Mouse (Mus musculus): ENCODE measurements at regions not wholly inside any gene's neighbourhood (a gene's known extent, or its start where the extent isn't known, plus 50 kb on each side); places are given as distances from the start of the nearest gene placed in this dataset.
A peak's percentile ranks its signal among the peaks of the same experiment; 100 is the strongest.

GRCm38 (mm10) chr2:81407372-81407771, 645.6 kb upstream of the Zfp804a start:
- no peak for DNase-seq (ENCODE audit: low spot score)
- no peaks in the 10 kb centered on the region for H3K9me3 ChIP-seq (replicated peaks; ENCODE audit: low read length)
- no peak overlapping the region for H3K4me3 ChIP-seq (replicated peaks; ENCODE audit: low read depth, low read length)

GRCm38 (mm10) chr2:81411751-81412150, 641.3 kb upstream of the Zfp804a start:
- Histone ChIP-seq H3K4me1 (replicated peaks; ENCODE audit: insufficient read depth, low read length) (no peaks in the 10 kb centered on the region), H3K36me3 (ENCODE audit: insufficient read depth, low read length) (no peaks in the 10 kb centered on the region), H3K27ac (no peak overlapping the region), H3K4me3 (replicated peaks; ENCODE audit: low read depth, low read length) (no peak overlapping the region), H3K9ac (ENCODE audit: low read depth, low read length) (no peak overlapping the region), H3K4me2 (ENCODE audit: low read length) (no peak overlapping the region), H3K27me3 (ENCODE audit: insufficient read depth, low read length) (no peaks in the 10 kb centered on the region), H3K9me3 (replicated peaks; ENCODE audit: low read length) (no peaks in the 10 kb centered on the region)
- TF ChIP-seq CTCF (IDR thresholded peaks at IDR 0.05; ENCODE audit: low read depth) = no peak
- no peak for ATAC-seq (replicated peaks; ENCODE audit: low FRiP score, low read depth)
- peak; percentile 21 for DNase-seq (ENCODE audit: low spot score)
- 31% methylated on average over 3 of the region's 3 CpGs for WGBS

More at GRCm38 (mm10) chr2:81407372-81407771, 645.6 kb upstream of the Zfp804a start:
- no peak overlapping the region for H3K9ac ChIP-seq (ENCODE audit: low read depth, low read length)
- H3K4me1 ChIP-seq (replicated peaks; ENCODE audit: insufficient read depth, low read length) = no peaks in the 10 kb centered on the region
- TF ChIP-seq CTCF (IDR thresholded peaks at IDR 0.05; ENCODE audit: low read depth) = no peak
- no peak overlapping the region for H3K27ac ChIP-seq
- no peak for ATAC-seq (replicated peaks; ENCODE audit: low FRiP score, low read depth)
- H3K36me3 ChIP-seq (ENCODE audit: insufficient read depth, low read length) = no peaks in the 10 kb centered on the region
- H3K4me2 ChIP-seq (ENCODE audit: low read length) = no peak overlapping the region
- H3K27me3 ChIP-seq (ENCODE audit: insufficient read depth, low read length) = no peaks in the 10 kb centered on the region

- ATAC-seq (replicated peaks; ENCODE audit: low FRiP score, low read depth) (no peak), DNase-seq (ENCODE audit: low spot score) (no peak)
- no peaks in the 10 kb centered on the region for H3K36me3 ChIP-seq (ENCODE audit: insufficient read depth, low read length)
- no peak overlapping the region for H3K27ac ChIP-seq
- H3K4me3 ChIP-seq (replicated peaks; ENCODE audit: low read depth, low read length) = no peak overlapping the region
- H3K4me1 ChIP-seq (replicated peaks; ENCODE audit: insufficient read depth, low read length) = no peaks in the 10 kb centered on the region
- no peak overlapping the region for H3K9ac ChIP-seq (ENCODE audit: low read depth, low read length)
- 92% methylated on average over 4 of the region's 4 CpGs for WGBS
- no peaks in the 10 kb centered on the region for H3K9me3 ChIP-seq (replicated peaks; ENCODE audit: low read length)
- H3K27me3 ChIP-seq (ENCODE audit: insufficient read depth, low read length) = no peaks in the 10 kb centered on the region
- TF ChIP-seq CTCF (IDR thresholded peaks at IDR 0.05; ENCODE audit: low read depth) = no peak
- no peak overlapping the region for H3K4me2 ChIP-seq (ENCODE audit: low read length)
Measured at GRCm38 (mm10) chr2:81431411-81431810, 621.6 kb upstream of the Zfp804a start.

GRCm38 (mm10) chr2:81439082-81439481, 613.9 kb upstream of the Zfp804a start:
- WGBS = 86% methylated on average over 11 of the region's 11 CpGs
- no peaks in the 10 kb centered on the region for H3K9me3 ChIP-seq (replicated peaks; ENCODE audit: low read length)
- no peak for TF ChIP-seq CTCF (IDR thresholded peaks at IDR 0.05; ENCODE audit: low read depth)

GRCm38 (mm10) chr2:81440929-81441328, 612.1 kb upstream of the Zfp804a start:
- Histone ChIP-seq H3K36me3 (ENCODE audit: insufficient read depth, low read length) (no peaks in the 10 kb centered on the region), H3K27me3 (ENCODE audit: insufficient read depth, low read length) (no peaks in the 10 kb centered on the region), H3K4me2 (ENCODE audit: low read length) (no peak overlapping the region), H3K27ac (no peak overlapping the region), H3K9me3 (replicated peaks; ENCODE audit: low read length) (no peaks in the 10 kb centered on the region), H3K9ac (ENCODE audit: low read depth, low read length) (no peak overlapping the region), H3K4me3 (replicated peaks; ENCODE audit: low read depth, low read length) (no peak overlapping the region), H3K4me1 (replicated peaks; ENCODE audit: insufficient read depth, low read length) (no peaks in the 10 kb centered on the region)
- ATAC-seq (replicated peaks; ENCODE audit: low FRiP score, low read depth) = no peak
- TF ChIP-seq CTCF (IDR thresholded peaks at IDR 0.05; ENCODE audit: low read depth) = no peak
- no peak for DNase-seq (ENCODE audit: low spot score)

More at GRCm38 (mm10) chr2:81439082-81439481, 613.9 kb upstream of the Zfp804a start:
- Histone ChIP-seq H3K9ac (ENCODE audit: low read depth, low read length) (no peak overlapping the region), H3K27ac (no peak overlapping the region), H3K4me1 (replicated peaks; ENCODE audit: insufficient read depth, low read length) (no peaks in the 10 kb centered on the region), H3K27me3 (ENCODE audit: insufficient read depth, low read length) (no peaks in the 10 kb centered on the region), H3K4me3 (replicated peaks; ENCODE audit: low read depth, low read length) (no peak overlapping the region), H3K4me2 (ENCODE audit: low read length) (no peak overlapping the region), H3K36me3 (ENCODE audit: insufficient read depth, low read length) (no peaks in the 10 kb centered on the region)
- DNase-seq (ENCODE audit: low spot score) (no peak), ATAC-seq (replicated peaks; ENCODE audit: low FRiP score, low read depth) (no peak)

- ATAC-seq (replicated peaks; ENCODE audit: low FRiP score, low read depth) (no peak), DNase-seq (ENCODE audit: low spot score) (no peak)
- Histone ChIP-seq H3K9ac (ENCODE audit: low read depth, low read length) (no peak overlapping the region), H3K36me3 (ENCODE audit: insufficient read depth, low read length) (no peaks in the 10 kb centered on the region), H3K4me2 (ENCODE audit: low read length) (no peak overlapping the region), H3K27me3 (ENCODE audit: insufficient read depth, low read length) (no peaks in the 10 kb centered on the region), H3K27ac (no peak overlapping the region), H3K4me3 (replicated peaks; ENCODE audit: low read depth, low read length) (no peak overlapping the region), H3K4me1 (replicated peaks; ENCODE audit: insufficient read depth, low read length) (no peaks in the 10 kb centered on the region), H3K9me3 (replicated peaks; ENCODE audit: low read length) (no peaks in the 10 kb centered on the region)
- TF ChIP-seq CTCF (IDR thresholded peaks at IDR 0.05; ENCODE audit: low read depth) = no peak
- 91% methylated on average over 1 of the region's 1 CpGs for WGBS
Measured at GRCm38 (mm10) chr2:81450514-81450913, 602.5 kb upstream of the Zfp804a start.

GRCm38 (mm10) chr2:81488821-81489220, 564.2 kb upstream of the Zfp804a start:
- ATAC-seq (replicated peaks; ENCODE audit: low FRiP score, low read depth) (no peak), DNase-seq (ENCODE audit: low spot score) (no peak)
- Histone ChIP-seq H3K9ac (ENCODE audit: low read depth, low read length) (no peak overlapping the region), H3K4me1 (replicated peaks; ENCODE audit: insufficient read depth, low read length) (no peaks in the 10 kb centered on the region), H3K9me3 (replicated peaks; ENCODE audit: low read length) (no peaks in the 10 kb centered on the region), H3K36me3 (ENCODE audit: insufficient read depth, low read length) (no peaks in the 10 kb centered on the region), H3K4me3 (replicated peaks; ENCODE audit: low read depth, low read length) (no peak overlapping the region), H3K27me3 (ENCODE audit: insufficient read depth, low read length) (no peaks in the 10 kb centered on the region), H3K27ac (no peak overlapping the region), H3K4me2 (ENCODE audit: low read length) (no peak overlapping the region)
- 59% methylated on average over 2 of the region's 2 CpGs for WGBS
- no peak for TF ChIP-seq CTCF (IDR thresholded peaks at IDR 0.05; ENCODE audit: low read depth)

Measured in kidney, postnatal 0 days (tissue).